In genomic region chr5:23034944-23035726, GRCm38 (mm10) we compare ENCODE assay signal across 8 mouse cellular contexts.
DNase-seq lines count a peak whose midpoint lies in the region; ATAC-seq lines count a peak whose summit lies in the region.

No protein-coding gene starts in this region.

- peak; percentile 82 for ATAC-seq in neural tube, embryonic 12.5 days (ENCODE audit: low FRiP score, low read depth)

- no peaks in the 10 kb centered on the region for H3K4me1 ChIP-seq in neural tube, embryonic 12.5 days

- no peak overlapping the region for H3K4me3 ChIP-seq in neural tube, embryonic 12.5 days

- 70% methylated on average over 6 of the region's 6 CpGs for WGBS in neural tube, embryonic 12.5 days

- no peaks in the 10 kb centered on the region for H3K36me3 ChIP-seq in neural tube, embryonic 12.5 days

- no peak for DNase-seq in neural tube, embryonic 10.5 days (ENCODE audit: extremely low spot score, low spot score)
- peak; percentile 80 to 85 for DNase-seq in cerebellum, postnatal 14 days
- peak; percentile 26 to 34 for DNase-seq in layer of hippocampus, postnatal 14 days (ENCODE audit: low spot score in 2 of 2)
- DNase-seq in right cerebral cortex, postnatal 25 days, result peak; percentile 15
- no peak for DNase-seq in gastrocnemius, postnatal 14 days
- no peak for DNase-seq in lung, postnatal 14 days
- DNase-seq in gastrocnemius, postnatal 4 days (ENCODE audit: low spot score in 2 of 2), result no peak

- no peaks in the 10 kb centered on the region for H3K9me3 ChIP-seq in neural tube, embryonic 12.5 days

- no peaks in the 10 kb centered on the region for H3K27me3 ChIP-seq in neural tube, embryonic 12.5 days (replicated peaks)

- no peak overlapping the region for H3K27ac ChIP-seq in neural tube, embryonic 12.5 days

- intact Hi-C loops in gastrocnemius, postnatal 14 days (cut with DNase I; ENCODE audit: low total_unique reads), result no loop called here

- no peak overlapping the region for H3K4me2 ChIP-seq in neural tube, embryonic 12.5 days (replicated peaks)

- no peak overlapping the region for H3K9ac ChIP-seq in neural tube, embryonic 12.5 days

Comparison
In these comparisons a context has a peak if more than half of its experiments do, and no peak if none do; other contexts are left out.
1. DNase-seq: peak in cerebellum, postnatal 14 days (2 of 2), layer of hippocampus, postnatal 14 days (2 of 2) and right cerebral cortex, postnatal 25 days (single experiment); none in neural tube, embryonic 10.5 days (single experiment), gastrocnemius, postnatal 14 days (single experiment), lung, postnatal 14 days (single experiment) and gastrocnemius, postnatal 4 days (0 of 2).